Mouse (Mus musculus): ENCODE measurements around the gene Otulin.

- TF ChIP-seq CTCF (IDR thresholded peaks at IDR 0.05; ENCODE audit: low read depth, low read length) (no peak), POLR2A (IDR thresholded peaks at IDR 0.05; ENCODE audit: extremely low read depth, insufficient read depth, low read length) (no peak)
Observed at GRCm38 (mm10) chr15:27671612-27672245, 41.2 kb upstream of the Otulin start.

Data from liver, adult 2 months (tissue).